Mouse (Mus musculus) C2C12 (cell line): ENCODE data around the gene Olfr329-ps.

Experiments used
- CEBPB ChIP-seq: IDR thresholded peaks from one replicate; pipeline ENCODE4 v1.6.1; 2011; ENCODE audit warnings: low read depth, mild to moderate bottlenecking, control low read depth, moderate library complexity
- CTCF ChIP-seq: IDR thresholded peaks from one replicate; pipeline ENCODE4 v1.5.1; 2011; ENCODE audit not compliant: control insufficient read depth, insufficient read depth, insufficient read length
- FOSL1 ChIP-seq: IDR thresholded peaks from one replicate; pipeline ENCODE4 v1.8.0; 2011; ENCODE audit warnings: mild to moderate bottlenecking, low read length; ENCODE audit not compliant: poor library complexity, insufficient read depth, severe bottlenecking
- MAX ChIP-seq: IDR thresholded peaks from one replicate; pipeline ENCODE4 v1.6.1; 2011; ENCODE audit warnings: mild to moderate bottlenecking, control low read depth
- MYOD1 ChIP-seq: IDR thresholded peaks from one replicate; pipeline ENCODE4 v1.6.1; 2011; ENCODE audit warnings: low read depth; ENCODE audit not compliant: control insufficient read depth, insufficient read length
- MYOG ChIP-seq: IDR thresholded peaks from one replicate; pipeline ENCODE4 v1.6.1; 2011; ENCODE audit not compliant: control insufficient read depth, insufficient read length; ENCODE audit errors: extremely low read depth
- USF1 ChIP-seq: IDR thresholded peaks from one replicate; pipeline ENCODE4 v1.6.1; 2011; ENCODE audit warnings: low read depth, mild to moderate bottlenecking, control low read depth, moderate library complexity

DNA sequence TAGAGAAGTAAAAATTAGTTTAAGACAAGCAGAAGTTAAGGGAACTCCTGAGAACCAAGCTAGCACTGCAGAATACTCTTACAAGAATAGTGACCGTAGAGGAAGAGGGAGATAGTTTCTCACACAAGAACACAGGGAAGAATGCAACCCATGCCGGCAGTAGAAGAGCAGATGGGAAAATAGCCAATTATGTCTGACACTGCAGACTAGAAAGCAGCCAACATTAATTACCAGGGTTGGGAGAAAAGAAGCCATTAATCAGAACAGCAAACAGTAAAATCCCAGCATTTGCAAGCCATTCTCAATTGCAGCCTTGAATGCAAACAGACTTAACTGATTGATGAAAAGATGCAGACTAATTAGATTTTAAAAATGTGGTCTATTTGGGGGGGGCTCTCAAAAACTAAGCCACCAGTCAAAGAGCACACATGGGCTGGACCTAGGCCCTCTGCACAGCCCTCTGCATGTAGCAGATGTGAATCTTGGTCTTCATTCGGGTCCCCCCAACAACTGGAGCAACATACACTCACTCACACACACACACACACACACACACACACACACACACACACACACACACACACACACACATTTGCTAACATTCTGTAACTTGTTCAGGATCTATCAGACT lies 42.5 kb upstream of the Olfr329-ps start:
- TF ChIP-seq CTCF (no peak), USF1 (no peak), CEBPB (no peak), MAX (no peak), MYOG (no peak), MYOD1 (no peak), FOSL1 (no peak)
